ENCODE assay signal across 12 mouse cellular contexts in the genomic region with DNA sequence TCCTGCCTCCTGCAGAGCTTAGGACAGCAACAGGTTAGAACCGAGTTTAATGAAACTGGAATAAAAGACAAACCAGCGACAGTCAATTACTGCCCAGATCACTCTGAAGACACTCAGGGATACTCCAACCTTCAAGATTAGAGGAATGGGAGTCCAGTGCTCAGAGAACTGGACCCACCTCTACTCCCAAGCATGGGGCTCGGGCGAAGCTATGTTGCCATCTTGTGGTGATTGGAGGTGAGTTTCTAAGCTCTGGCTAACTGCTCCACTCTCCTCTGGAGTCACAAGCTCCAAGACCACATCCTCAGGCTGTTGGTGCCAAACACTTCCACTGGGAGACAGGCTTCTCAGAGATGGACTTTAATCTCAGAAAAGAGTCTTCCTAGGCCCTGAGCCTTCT.
A peak's percentile ranks its signal among the peaks of the same experiment; 100 is the strongest.
DNase-seq lines count a peak whose midpoint lies in the region; ATAC-seq and TF ChIP-seq lines count a peak whose summit lies in the region.
"Had no signal": no experiment of that assay in that cellular context is flagged by ENCODE, and none has a peak within 500 bp of the region (broad histone marks: within the 10 kb centered on the region; RNA-seq: fewer than 3 reads in every experiment).

No protein-coding gene starts in this region.

- no peak for DNase-seq in heart, postnatal 0 days (ENCODE audit: low spot score)
- no peak for DNase-seq in heart, adult 11 months
- DNase-seq in liver, embryonic 14.5 days (ENCODE audit: low read depth in 3 of 3, low spot score in 3 of 3) = no peak
- peak; percentile 16 for DNase-seq in ES-CJ7 (ENCODE audit: low read depth, low spot score)
- peak; percentile 36 for DNase-seq in embryonic facial prominence, embryonic 10.5 days (ENCODE audit: low spot score)
- no peak for DNase-seq in yolk sac, embryonic 10.5 days (ENCODE audit: low spot score)
- no peak for DNase-seq in ovary, adult 18-20 months (ENCODE audit: low spot score)

- H3K36me3 ChIP-seq in heart, postnatal 0 days (replicated peaks; ENCODE audit: control insufficient read depth, insufficient read depth, low read length) = no peaks in the 10 kb centered on the region
- no peaks in the 10 kb centered on the region for H3K36me3 ChIP-seq in liver, embryonic 14.5 days (replicated peaks; ENCODE audit: control insufficient read depth, insufficient read depth, low read depth)
- no peaks in the 10 kb centered on the region for H3K36me3 ChIP-seq in liver, embryonic 12.5 days
- H3K36me3 ChIP-seq in embryonic facial prominence, embryonic 10.5 days (replicated peaks) = no peaks in the 10 kb centered on the region
- H3K36me3 ChIP-seq: hindbrain, embryonic 13.5 days had no signal

- H3K9me3 ChIP-seq in heart, postnatal 0 days (replicated peaks; ENCODE audit: control insufficient read depth, low read length) = no peaks in the 10 kb centered on the region; the same call in 1 of the 2 replicates
- no peaks in the 10 kb centered on the region for H3K9me3 ChIP-seq in liver, embryonic 14.5 days (ENCODE audit: control insufficient read depth, low read length)
- H3K9me3 ChIP-seq in liver, embryonic 12.5 days (replicated peaks) = no peaks in the 10 kb centered on the region
- H3K9me3 ChIP-seq in embryonic facial prominence, embryonic 10.5 days = 0 out of 2 replicates have a peak, but pooled peaks cover 3% of the 10 kb centered on the region

- no peak overlapping the region for H3K27ac ChIP-seq in heart, postnatal 0 days (ENCODE audit: low read depth)
- no peak overlapping the region for H3K27ac ChIP-seq in liver, embryonic 14.5 days
- H3K27ac ChIP-seq in liver, embryonic 12.5 days = no peak overlapping the region
- no peak overlapping the region for H3K27ac ChIP-seq in embryonic facial prominence, embryonic 10.5 days (replicated peaks)
- H3K27ac ChIP-seq: hindbrain, embryonic 13.5 days had no signal

- TF ChIP-seq CTCF in heart, postnatal 0 days (IDR thresholded peaks at IDR 0.05; ENCODE audit: low read depth) = peak; percentile 35
- peak; percentile 19; the same call in 1 of the 2 replicates for TF ChIP-seq CTCF in liver, embryonic 14.5 days (IDR thresholded peaks at IDR 0.05; ENCODE audit: low read depth)

- WGBS in heart, postnatal 0 days = 56% methylated on average over 4 of the region's 4 CpGs
- 50% methylated on average over 4 of the region's 4 CpGs for WGBS in liver, embryonic 14.5 days (ENCODE audit: insufficient replicate concordance)
- 46% methylated on average over 4 of the region's 4 CpGs for WGBS in liver, embryonic 12.5 days (ENCODE audit: insufficient replicate concordance)
- WGBS in embryonic facial prominence, embryonic 10.5 days = 70% methylated on average over 4 of the region's 4 CpGs

- no peak overlapping the region for H3K4me3 ChIP-seq in heart, postnatal 0 days (ENCODE audit: low read depth, low read length)
- no peak overlapping the region for H3K4me3 ChIP-seq in liver, embryonic 14.5 days (ENCODE audit: insufficient read depth in 1 of 2, low read depth in 2 of 2, low read length in 2 of 2)
- no peak overlapping the region for H3K4me3 ChIP-seq in liver, embryonic 12.5 days
- no peak overlapping the region for H3K4me3 ChIP-seq in embryonic facial prominence, embryonic 10.5 days
- H3K4me3 ChIP-seq: hindbrain, embryonic 13.5 days had no signal

- no peak for TF ChIP-seq EP300 in heart, postnatal 0 days (IDR thresholded peaks at IDR 0.05; ENCODE audit: low read depth)
- no peak for TF ChIP-seq EP300 in liver, embryonic 14.5 days (IDR thresholded peaks at IDR 0.05; ENCODE audit: low read depth)

- no peak overlapping the region for H3K4me2 ChIP-seq in heart, postnatal 0 days (ENCODE audit: low read depth, low read length)
- no peak overlapping the region for H3K4me2 ChIP-seq in liver, embryonic 14.5 days (ENCODE audit: low read depth)
- H3K4me2 ChIP-seq in liver, embryonic 12.5 days = no peak overlapping the region
- H3K4me2 ChIP-seq: hindbrain, embryonic 13.5 days had no signal

- ATAC-seq in heart, postnatal 0 days (ENCODE audit: insufficient read depth, low read depth) = no peak
- ATAC-seq in liver, embryonic 14.5 days (ENCODE audit: insufficient read depth) = no peak
- ATAC-seq in liver, embryonic 12.5 days = no peak
- ATAC-seq: activated CD4-positive, CD25-positive, alpha-beta regulatory T cell, adult 4 months; forebrain, embryonic 14.5 days; midbrain, embryonic 16.5 days had no signal

- H3K27me3 ChIP-seq in heart, postnatal 0 days (ENCODE audit: control insufficient read depth, insufficient read depth, low read length) = no peaks in the 10 kb centered on the region
- no peaks in the 10 kb centered on the region for H3K27me3 ChIP-seq in liver, embryonic 14.5 days (ENCODE audit: control insufficient read depth, insufficient read depth, low read length)
- no peaks in the 10 kb centered on the region for H3K27me3 ChIP-seq in liver, embryonic 12.5 days (replicated peaks)
- 0 out of 2 replicates have a peak, but pooled peaks cover 5% of the 10 kb centered on the region for H3K27me3 ChIP-seq in embryonic facial prominence, embryonic 10.5 days (replicated peaks; ENCODE audit: low read depth, poor library complexity, severe bottlenecking)
- H3K27me3 ChIP-seq: hindbrain, embryonic 13.5 days had no signal

- H3K4me1 ChIP-seq in heart, postnatal 0 days (ENCODE audit: control insufficient read depth, insufficient read depth) = no peaks in the 10 kb centered on the region
- H3K4me1 ChIP-seq in liver, embryonic 14.5 days (replicated peaks; ENCODE audit: control insufficient read depth in 2 of 2, insufficient read depth in 2 of 2, low read length in 1 of 2) = no peaks in the 10 kb centered on the region
- H3K4me1 ChIP-seq in liver, embryonic 12.5 days = no peaks in the 10 kb centered on the region
- H3K4me1 ChIP-seq in embryonic facial prominence, embryonic 10.5 days = peaks cover 13% of the 10 kb centered on the region

- no peak overlapping the region for H3K9ac ChIP-seq in heart, postnatal 0 days (replicated peaks; ENCODE audit: low read depth, low read length)
- no peak overlapping the region for H3K9ac ChIP-seq in liver, embryonic 14.5 days (replicated peaks)
- no peak overlapping the region for H3K9ac ChIP-seq in liver, embryonic 12.5 days
- H3K9ac ChIP-seq: hindbrain, embryonic 13.5 days had no signal

Comparison
In these comparisons a context has a peak if more than half of its experiments do, and no peak if none do; other contexts are left out.
1. DNase-seq: peak in ES-CJ7 (single experiment) and embryonic facial prominence, embryonic 10.5 days (single experiment); none in heart, postnatal 0 days (single experiment), heart, adult 11 months (single experiment), liver, embryonic 14.5 days (0 of 3), yolk sac, embryonic 10.5 days (single experiment) and ovary, adult 18-20 months (single experiment).